ENCODE assay signal across 26 mouse cellular contexts in the genomic region with DNA sequence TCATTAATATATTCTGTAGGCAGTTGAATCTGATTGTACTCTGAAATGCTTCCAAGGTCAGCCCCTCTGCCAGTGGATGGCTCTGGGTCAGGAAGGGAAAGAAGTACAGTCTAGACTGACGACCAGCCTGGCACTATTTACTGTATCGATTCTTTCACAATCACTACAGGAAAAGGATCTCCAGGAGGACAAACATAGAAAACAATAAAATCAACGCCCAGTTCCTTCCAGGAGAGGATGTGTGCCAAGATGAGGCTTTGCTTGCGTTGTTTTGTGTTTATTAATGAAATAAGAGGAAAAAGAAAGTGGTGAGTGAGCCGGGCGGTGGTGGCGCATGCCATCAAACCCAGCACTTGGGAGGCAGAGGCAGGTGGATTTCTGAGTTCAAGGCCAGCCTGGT. TPM values are rescaled to one million over a fixed set of nuclear protein-coding genes. Genes with fewer than 3 reads are reported as not detected.
DNase-seq lines count a peak whose midpoint lies in the region; ATAC-seq and TF ChIP-seq lines count a peak whose summit lies in the region.
"Had no signal": no experiment of that assay in that cellular context is flagged by ENCODE, and none has a peak within 500 bp of the region (broad histone marks: within the 10 kb centered on the region; RNA-seq: fewer than 3 reads in every experiment).

No protein-coding gene starts in this region.

- H3K9ac ChIP-seq in intestine, embryonic 14.5 days (ENCODE audit: low read length) = no peak overlapping the region
- no peak overlapping the region for H3K9ac ChIP-seq in intestine, embryonic 15.5 days
- H3K9ac ChIP-seq in lung, embryonic 14.5 days = no peak overlapping the region
- H3K9ac ChIP-seq: forebrain, embryonic 13.5 days; heart, embryonic 12.5 days; heart, embryonic 15.5 days; hindbrain, embryonic 13.5 days had no signal

- no peak overlapping the region for H3K4me2 ChIP-seq in intestine, embryonic 14.5 days (ENCODE audit: low read length)
- H3K4me2 ChIP-seq in intestine, embryonic 15.5 days (replicated peaks) = no peak overlapping the region
- no peak overlapping the region for H3K4me2 ChIP-seq in lung, embryonic 14.5 days
- H3K4me2 ChIP-seq: forebrain, embryonic 13.5 days; heart, embryonic 12.5 days; heart, embryonic 15.5 days; hindbrain, embryonic 13.5 days had no signal

- no peak overlapping the region for H3K4me3 ChIP-seq in intestine, embryonic 14.5 days (ENCODE audit: low read depth, low read length)
- no peak overlapping the region for H3K4me3 ChIP-seq in intestine, embryonic 15.5 days (replicated peaks)
- H3K4me3 ChIP-seq in lung, embryonic 14.5 days (ENCODE audit: low read depth, low read length) = no peak overlapping the region
- no peak overlapping the region for H3K4me3 ChIP-seq in lung, adult 2 months (replicated peaks; ENCODE audit: extremely low read depth, low read depth, low read length)
- H3K4me3 ChIP-seq: forebrain, embryonic 10.5 days; forebrain, embryonic 13.5 days; heart, embryonic 12.5 days; heart, embryonic 15.5 days; hindbrain, embryonic 10.5 days; hindbrain, embryonic 13.5 days had no signal

- no peaks in the 10 kb centered on the region for H3K9me3 ChIP-seq in intestine, embryonic 14.5 days (ENCODE audit: control insufficient read depth, low read length)
- H3K9me3 ChIP-seq in intestine, embryonic 15.5 days = no peaks in the 10 kb centered on the region
- no peaks in the 10 kb centered on the region for H3K9me3 ChIP-seq in lung, embryonic 14.5 days (ENCODE audit: low read depth, low read length)
- H3K9me3 ChIP-seq: forebrain, embryonic 10.5 days; forebrain, embryonic 13.5 days; G1E; heart, embryonic 12.5 days; heart, embryonic 15.5 days; hindbrain, embryonic 10.5 days; hindbrain, embryonic 13.5 days had no signal

- no peaks in the 10 kb centered on the region for H3K27me3 ChIP-seq in intestine, embryonic 14.5 days (replicated peaks; ENCODE audit: control insufficient read depth, insufficient read depth, low read length)
- H3K27me3 ChIP-seq in intestine, embryonic 15.5 days (replicated peaks) = no peaks in the 10 kb centered on the region
- H3K27me3 ChIP-seq in lung, embryonic 14.5 days (ENCODE audit: insufficient read depth, low read length) = no peaks in the 10 kb centered on the region
- H3K27me3 ChIP-seq: forebrain, embryonic 13.5 days; heart, embryonic 12.5 days; heart, embryonic 15.5 days; hindbrain, embryonic 13.5 days; Patski had no signal

- H3K27ac ChIP-seq in intestine, embryonic 14.5 days (ENCODE audit: low read depth) = no peak overlapping the region
- H3K27ac ChIP-seq in intestine, embryonic 15.5 days = no peak overlapping the region
- no peak overlapping the region for H3K27ac ChIP-seq in lung, embryonic 14.5 days (ENCODE audit: low read depth)
- H3K27ac ChIP-seq: forebrain, embryonic 10.5 days; forebrain, embryonic 13.5 days; heart, embryonic 15.5 days; hindbrain, embryonic 10.5 days; hindbrain, embryonic 13.5 days had no signal

- no peak for ATAC-seq in intestine, embryonic 14.5 days (replicated peaks; ENCODE audit: low FRiP score, low TSS enrichment, low read depth)
- ATAC-seq in intestine, embryonic 15.5 days = no peak
- no peak for ATAC-seq in lung, embryonic 14.5 days (ENCODE audit: insufficient read depth)
- ATAC-seq: forebrain, embryonic 13.5 days; forebrain, embryonic 16.5 days; Patski had no signal

- peaks cover 9% of the 10 kb centered on the region for H3K4me1 ChIP-seq in intestine, embryonic 14.5 days (replicated peaks; ENCODE audit: control insufficient read depth, insufficient read depth, low read length)
- H3K4me1 ChIP-seq in intestine, embryonic 15.5 days (replicated peaks) = no peaks in the 10 kb centered on the region
- no peaks in the 10 kb centered on the region for H3K4me1 ChIP-seq in lung, embryonic 14.5 days (ENCODE audit: insufficient read depth)
- no peaks in the 10 kb centered on the region for H3K4me1 ChIP-seq in lung, adult 2 months (ENCODE audit: control insufficient read depth, insufficient read depth, low read length)
- H3K4me1 ChIP-seq: forebrain, embryonic 10.5 days; forebrain, embryonic 13.5 days; hindbrain, embryonic 10.5 days; hindbrain, embryonic 13.5 days had no signal

- WGBS in intestine, embryonic 14.5 days = 85% methylated on average over 7 of the region's 7 CpGs
- 81% methylated on average over 7 of the region's 7 CpGs for WGBS in intestine, embryonic 15.5 days
- WGBS in lung, embryonic 14.5 days = 76% methylated on average over 7 of the region's 7 CpGs
- WGBS in lung, adult 2 months = 41% methylated on average over 7 of the region's 7 CpGs

- TF ChIP-seq POLR2A in lung, adult 2 months (IDR thresholded peaks at IDR 0.05; ENCODE audit: borderline replicate concordance, extremely low read depth, low read depth, low read length) = no peak

- DNase-seq in intestine, embryonic 14.5 days (ENCODE audit: low spot score) = peak; percentile 38
- DNase-seq in lung, embryonic 14.5 days = peak; percentile 17
- no peak for DNase-seq in lung, adult 2 months
- peak; percentile 31 for DNase-seq in lung, postnatal 25 days (ENCODE audit: low spot score)
- DNase-seq in right cerebral cortex, postnatal 36 days (ENCODE audit: low spot score in 2 of 2) = no peak
- no peak for DNase-seq in layer of hippocampus, postnatal 14 days (ENCODE audit: low spot score in 2 of 2)
- DNase-seq: adrenal gland, postnatal 10 days; adrenal gland, postnatal 36 days; cerebellum, adult 18-20 months; cerebellum, adult 9-10 months; cerebellum, postnatal 14 days; gastrocnemius, postnatal 10 days; heart, adult 11 months; heart, postnatal 10 days; heart, postnatal 36 days had no signal

- TF ChIP-seq CTCF in lung, embryonic 14.5 days (IDR thresholded peaks at IDR 0.05; ENCODE audit: low read depth) = no peak
- no peak for TF ChIP-seq CTCF in lung, adult 2 months (IDR thresholded peaks at IDR 0.05; ENCODE audit: insufficient read depth, low read length)

- no peaks in the 10 kb centered on the region for H3K36me3 ChIP-seq in intestine, embryonic 14.5 days (ENCODE audit: control insufficient read depth, insufficient read depth, low read length)
- no peaks in the 10 kb centered on the region for H3K36me3 ChIP-seq in intestine, embryonic 15.5 days
- H3K36me3 ChIP-seq in lung, embryonic 14.5 days (ENCODE audit: insufficient read depth) = no peaks in the 10 kb centered on the region
- H3K36me3 ChIP-seq: forebrain, embryonic 10.5 days; G1E; heart, embryonic 12.5 days; heart, embryonic 15.5 days; hindbrain, embryonic 10.5 days; hindbrain, embryonic 13.5 days had no signal

RNA-seq across cellular contexts. Expression of a gene that starts 39.6 kb away (rescaled TPM):
- 0.09 and 0.27 TPM in 2 replicates for polyA plus RNA-seq in intestine, embryonic 14.5 days (2014; fragmentation: Nextera tagmentation; extraction: Ambion mirVana)
- polyA plus RNA-seq in intestine, embryonic 15.5 days (2015; fragmentation: Nextera tagmentation; extraction: Ambion mirVana) = 0.14 and 0.34 TPM in 2 replicates
- polyA plus RNA-seq in lung, embryonic 14.5 days (2014; fragmentation: Nextera tagmentation; extraction: Ambion mirVana) = 0.11 TPM in 1 of 2 replicates, not detected in the other
- polyA plus RNA-seq in lung, adult 2 months (2012; rRNA removed) = 2.0 and 2.6 TPM in 2 replicates
- total RNA-seq in layer of hippocampus, postnatal 14 days (2021) = 1 to 10 TPM; 1.3 to 1.5 TPM
- polyA plus RNA-seq: embryonic facial prominence, embryonic 11.5 days; forebrain, embryonic 10.5 days; forebrain, embryonic 13.5 days; forebrain, embryonic 16.5 days; G1E had no signal

RNA-seq across cellular contexts. Expression of a gene that starts 58.7 kb away (rescaled TPM):
- polyA plus RNA-seq in intestine, embryonic 14.5 days (2014; fragmentation: Nextera tagmentation; extraction: Ambion mirVana) = 30.5 and 33.2 TPM in 2 replicates
- 28.8 and 29.0 TPM in 2 replicates for polyA plus RNA-seq in intestine, embryonic 15.5 days (2015; fragmentation: Nextera tagmentation; extraction: Ambion mirVana)
- polyA plus RNA-seq in lung, embryonic 14.5 days (2014; fragmentation: Nextera tagmentation; extraction: Ambion mirVana) = 19.0 and 24.1 TPM in 2 replicates
- polyA plus RNA-seq in lung, adult 2 months (2012; rRNA removed) = 43.5 and 52.6 TPM in 2 replicates
- 10 to 100 TPM; 25.2 to 28.7 TPM for total RNA-seq in layer of hippocampus, postnatal 14 days (2021)

Comparison
In these comparisons a context has a peak if more than half of its experiments do, and no peak if none do; other contexts are left out.
1. DNase-seq: peak in intestine, embryonic 14.5 days (single experiment), lung, embryonic 14.5 days (single experiment) and lung, postnatal 25 days (single experiment); none in lung, adult 2 months (single experiment), right cerebral cortex, postnatal 36 days (0 of 2) and layer of hippocampus, postnatal 14 days (0 of 2).